Mouse (Mus musculus) lung, embryonic 15.5 days (tissue): ENCODE data around the gene Fktn. TPM values are rescaled to one million over a fixed set of nuclear protein-coding genes. Genes with fewer than 3 reads are reported as not detected.
A peak's percentile ranks its signal among the peaks of the same experiment; 100 is the strongest.
"Not testable (repeated sequence)": the region's sequence is repeated elsewhere in the genome, so short reads cannot be mapped to it uniquely, and the experiment has no call there.

Experiments
- ATAC-seq: fragments of 200-750 bp; cut with Nextera tagmentation; 2 replicates; pipeline ENCODE4 v1.8.0; 2017; ENCODE audit warnings: moderate number of reproducible peaks, borderline replicate concordance; ENCODE audit not compliant: low FRiP score, low TSS enrichment; ENCODE audit errors: extremely low read depth
- H3K27ac ChIP-seq: fragments of 300-500 bp; sonication (generic); 2 replicates; pipeline ENCODE4 v1.5.1; 2015; ENCODE audit warnings: moderate library complexity, mild to moderate bottlenecking, inconsistent platforms
- H3K27me3 ChIP-seq: fragments of 300-500 bp; sonication (generic); 2 replicates; pipeline ENCODE4 v1.6.1; 2015; ENCODE audit warnings: inconsistent platforms
- H3K36me3 ChIP-seq: fragments of 300-500 bp; sonication (generic); 2 replicates; pipeline ENCODE4 v1.6.1; 2015; ENCODE audit warnings: inconsistent platforms
- H3K4me1 ChIP-seq: fragments of 300-500 bp; sonication (generic); 2 replicates; pipeline ENCODE4 v1.6.1; 2015; ENCODE audit warnings: inconsistent platforms
- H3K4me2 ChIP-seq: fragments of 300-500 bp; sonication (generic); 2 replicates; pipeline ENCODE4 v1.6.1; 2015; ENCODE audit warnings: inconsistent platforms, mild to moderate bottlenecking, moderate library complexity
- H3K4me3 ChIP-seq: fragments of 300-500 bp; sonication (generic); 2 replicates; pipeline ENCODE4 v1.5.1; 2015; ENCODE audit warnings: mild to moderate bottlenecking, inconsistent platforms
- H3K9ac ChIP-seq: fragments of 300-500 bp; sonication (generic); 2 replicates; pipeline ENCODE4 v1.6.1; 2015; ENCODE audit warnings: inconsistent platforms
- H3K9me3 ChIP-seq: fragments of 300-500 bp; sonication (generic); 2 replicates; pipeline ENCODE4 v1.6.1; 2016; ENCODE audit warnings: inconsistent platforms
- WGBS: fragments of 180-500 bp; shearing (Covaris S2); methylation state at CpG from one replicate; pipeline ENCODE4 v1.1.7; 2015; 5-methylcytosine and 5-hydroxymethylcytosine counted together
- polyA plus RNA-seq: library from polyadenylated mRNA; unstranded; fragments of >200 nt; fragmentation: Nextera tagmentation; extraction: Ambion mirVana; gene quantifications from 2 replicates; pipeline ENCODE4 v1.2.1, GENCODE M21; 2015

The Fktn gene
- polyA plus RNA-seq, 1 experiment from 2014 or later: 17.5 TPM

DNA sequence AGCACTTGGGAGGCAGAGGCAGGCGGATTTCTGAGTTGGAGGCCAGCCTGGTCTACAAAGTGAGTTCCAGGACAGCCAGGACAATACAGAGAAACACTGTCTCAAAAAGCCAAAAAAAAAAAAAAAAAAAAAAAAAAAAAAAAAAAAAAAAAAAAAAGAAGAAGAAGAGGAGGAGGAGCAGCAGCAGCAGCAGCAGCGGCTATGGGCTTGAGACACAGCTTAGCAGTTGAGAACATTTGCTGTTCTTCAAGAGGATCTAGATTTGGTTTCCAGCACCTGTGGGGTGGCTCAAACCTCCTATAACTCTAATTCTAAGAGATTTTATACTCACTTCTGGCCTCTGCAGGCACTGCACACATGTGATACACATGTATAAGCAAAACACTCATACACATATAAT, 12.3 kb downstream of the Fktn start:
- H3K4me2 ChIP-seq, H3K9me3 ChIP-seq, H3K27me3 ChIP-seq, H3K4me3 ChIP-seq, H3K9ac ChIP-seq, H3K27ac ChIP-seq, ATAC-seq, H3K4me1 ChIP-seq: not testable (repeated sequence)
- WGBS: 82% methylated on average over 2 of the region's 2 CpGs
- peaks cover 18% of the 10 kb centered on the region; the same call in 1 of the 2 replicates for H3K36me3 ChIP-seq

DNA sequence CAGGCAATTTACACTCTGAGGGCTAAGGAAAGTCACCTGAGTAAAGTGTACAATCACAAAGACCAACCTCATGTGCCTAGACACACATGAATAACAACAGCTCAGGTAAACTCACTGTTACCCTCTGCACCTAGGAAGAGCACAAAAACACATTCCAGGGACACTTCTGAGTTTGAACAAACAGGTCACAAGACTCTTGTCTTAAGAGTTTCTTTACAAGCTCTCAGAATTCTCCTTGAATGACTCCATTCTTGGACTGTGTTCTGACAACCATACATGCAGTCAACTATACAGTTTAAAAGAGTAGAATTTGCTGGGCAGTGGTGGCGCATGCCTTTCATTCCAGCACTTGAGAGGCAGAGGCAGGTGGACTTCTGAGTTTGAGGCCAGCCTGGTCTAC, 14.3 kb downstream of the Fktn start:
- Histone ChIP-seq H3K4me2 (no peak overlapping the region), H3K27ac (no peak overlapping the region), H3K9me3 (no peaks in the 10 kb centered on the region), H3K36me3 (peaks cover 29% of the 10 kb centered on the region), H3K9ac (no peak overlapping the region), H3K27me3 (no peaks in the 10 kb centered on the region), H3K4me3 (no peak overlapping the region), H3K4me1 (no peaks in the 10 kb centered on the region)
- no peak for ATAC-seq
- 86% methylated on average over 1 of the region's 1 CpGs for WGBS

DNA sequence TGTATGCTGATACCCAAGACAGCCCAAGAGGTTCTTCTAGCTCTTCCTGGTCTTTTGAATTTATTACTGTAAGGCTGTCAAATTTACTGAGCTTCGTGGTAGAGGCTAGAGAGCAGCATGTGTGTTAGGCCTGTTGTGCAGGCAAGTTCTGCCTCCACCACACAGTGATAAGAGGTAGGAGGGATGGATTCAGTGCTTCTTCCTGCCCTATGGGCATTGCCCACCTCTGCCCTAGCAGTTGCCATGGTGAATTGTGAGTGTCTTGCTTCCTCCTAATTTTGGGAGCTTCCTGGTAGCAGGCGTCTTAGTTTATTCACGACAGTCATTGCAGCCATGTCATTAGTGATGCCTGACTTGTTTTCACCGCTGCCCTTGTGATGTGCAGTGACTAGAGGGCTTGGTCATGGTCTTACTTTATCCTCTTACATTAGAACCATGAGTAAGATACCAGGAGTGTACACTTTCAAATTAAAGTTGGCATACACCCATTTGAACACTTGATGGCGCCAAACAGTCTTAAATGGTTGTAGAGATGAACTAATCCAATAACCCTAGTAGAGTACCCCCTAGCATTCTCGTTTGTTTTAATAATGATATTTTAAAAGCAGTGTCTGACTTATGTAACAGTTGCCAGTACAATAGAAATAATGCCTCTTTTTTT, 25.3 kb downstream of the Fktn start:
- no peaks in the 10 kb centered on the region for H3K4me1 ChIP-seq
- peaks cover 21% of the 10 kb centered on the region; the same call in 1 of the 2 replicates for H3K36me3 ChIP-seq
- no peak overlapping the region for H3K4me2 ChIP-seq
- peak; percentile 52; the same call in 1 of the 2 replicates for ATAC-seq
- no peak overlapping the region for H3K9ac ChIP-seq
- no peak overlapping the region for H3K27ac ChIP-seq
- no peaks in the 10 kb centered on the region for H3K9me3 ChIP-seq
- WGBS: 38% methylated on average over 6 of the region's 6 CpGs
- H3K4me3 ChIP-seq: no peak overlapping the region
- no peaks in the 10 kb centered on the region for H3K27me3 ChIP-seq

GRCm38 (mm10) chr4:53749831-53750230, 36.0 kb downstream of the Fktn start:
- Histone ChIP-seq H3K27ac (no peak overlapping the region), H3K4me3 (no peak overlapping the region), H3K4me2 (no peak overlapping the region), H3K9ac (no peak overlapping the region), H3K4me1 (0 out of 2 replicates have a peak, but pooled peaks cover 4% of the 10 kb centered on the region), H3K27me3 (no peaks in the 10 kb centered on the region), H3K36me3 (peaks cover 13% of the 10 kb centered on the region), H3K9me3 (no peaks in the 10 kb centered on the region)
- ATAC-seq: no peak

GRCm38 (mm10) chr4:53750391-53751120, 36.8 kb downstream of the Fktn start:
- peak; percentile 69; the same call in 1 of the 2 replicates for ATAC-seq
- Histone ChIP-seq H3K4me3 (no peak overlapping the region), H3K27me3 (no peaks in the 10 kb centered on the region), H3K9ac (no peak overlapping the region), H3K4me1 (0 out of 2 replicates have a peak, but pooled peaks cover 4% of the 10 kb centered on the region), H3K4me2 (no peak overlapping the region), H3K9me3 (no peaks in the 10 kb centered on the region), H3K27ac (no peak overlapping the region), H3K36me3 (peaks cover 18% of the 10 kb centered on the region)
- 53% methylated on average over 16 of the region's 16 CpGs for WGBS

DNA sequence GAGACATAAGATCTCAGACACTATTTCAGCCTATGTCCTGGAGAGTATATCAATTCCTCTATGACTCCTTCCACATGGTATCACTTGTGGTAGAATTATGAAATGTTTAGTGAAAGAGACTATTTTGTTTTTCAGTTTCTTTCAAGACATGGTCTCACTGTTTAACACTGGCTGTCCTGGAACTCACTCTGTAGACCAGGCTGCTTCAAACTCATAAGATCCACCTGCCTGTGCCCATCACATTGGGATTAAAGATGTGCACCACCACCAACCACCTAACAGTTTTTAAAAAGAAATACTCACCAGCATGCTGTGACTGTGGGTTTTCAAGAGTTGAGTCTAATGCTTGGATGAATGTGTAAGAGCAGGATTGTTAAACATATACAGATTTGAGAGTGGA, 43.2 kb downstream of the Fktn start:
- Histone ChIP-seq H3K27ac (no peak overlapping the region), H3K4me3 (no peak overlapping the region), H3K4me2 (no peak overlapping the region), H3K9ac (no peak overlapping the region), H3K36me3 (peaks cover 22% of the 10 kb centered on the region), H3K9me3 (no peaks in the 10 kb centered on the region), H3K27me3 (no peaks in the 10 kb centered on the region), H3K4me1 (no peaks in the 10 kb centered on the region)
- ATAC-seq: no peak

DNA sequence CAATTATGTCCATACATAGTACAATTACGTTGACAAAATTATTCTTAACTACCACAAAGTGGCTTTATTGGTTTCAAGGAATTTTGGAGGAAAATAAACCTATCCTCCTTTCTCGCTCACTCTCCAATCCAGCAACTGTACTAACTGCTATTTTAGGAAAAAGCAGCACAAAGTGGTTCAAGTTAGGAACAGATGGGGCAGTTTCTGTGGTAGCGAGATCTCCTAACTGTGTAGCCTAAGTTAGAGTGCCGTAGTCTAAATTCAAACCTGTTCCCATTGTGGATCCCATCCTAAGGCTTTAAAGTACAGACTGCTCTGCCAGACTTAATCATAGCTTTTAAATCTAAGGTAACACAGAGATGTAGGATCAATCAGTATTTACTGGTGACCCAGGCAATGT, 45.0 kb downstream of the Fktn start:
- Histone ChIP-seq H3K36me3 (peaks cover 31% of the 10 kb centered on the region), H3K9me3 (no peaks in the 10 kb centered on the region)
- no peak for ATAC-seq

GRCm38 (mm10) chr4:53759678-53760077, 45.9 kb downstream of the Fktn start:
- H3K4me1 ChIP-seq: no peaks in the 10 kb centered on the region
- H3K27me3 ChIP-seq: no peaks in the 10 kb centered on the region
- no peak for ATAC-seq
- H3K9ac ChIP-seq: no peak overlapping the region
- no peak overlapping the region for H3K27ac ChIP-seq
- H3K4me2 ChIP-seq: no peak overlapping the region
- H3K4me3 ChIP-seq: no peak overlapping the region
- no peaks in the 10 kb centered on the region for H3K9me3 ChIP-seq
- peaks cover 30% of the 10 kb centered on the region for H3K36me3 ChIP-seq
- 92% methylated on average over 3 of the region's 3 CpGs for WGBS

More for the DNA sequence above, 45.0 kb downstream of the Fktn start:
- Histone ChIP-seq H3K4me1 (no peaks in the 10 kb centered on the region), H3K27me3 (no peaks in the 10 kb centered on the region), H3K27ac (no peak overlapping the region), H3K4me3 (no peak overlapping the region), H3K9ac (no peak overlapping the region), H3K4me2 (no peak overlapping the region)
- WGBS: 87% methylated on average over 4 of the region's 4 CpGs

- H3K4me1 ChIP-seq: no peaks in the 10 kb centered on the region
- WGBS: 59% methylated on average over 3 of the region's 3 CpGs
Observed at GRCm38 (mm10) chr4:53762501-53762900, 48.7 kb downstream of the Fktn start.

DNA sequence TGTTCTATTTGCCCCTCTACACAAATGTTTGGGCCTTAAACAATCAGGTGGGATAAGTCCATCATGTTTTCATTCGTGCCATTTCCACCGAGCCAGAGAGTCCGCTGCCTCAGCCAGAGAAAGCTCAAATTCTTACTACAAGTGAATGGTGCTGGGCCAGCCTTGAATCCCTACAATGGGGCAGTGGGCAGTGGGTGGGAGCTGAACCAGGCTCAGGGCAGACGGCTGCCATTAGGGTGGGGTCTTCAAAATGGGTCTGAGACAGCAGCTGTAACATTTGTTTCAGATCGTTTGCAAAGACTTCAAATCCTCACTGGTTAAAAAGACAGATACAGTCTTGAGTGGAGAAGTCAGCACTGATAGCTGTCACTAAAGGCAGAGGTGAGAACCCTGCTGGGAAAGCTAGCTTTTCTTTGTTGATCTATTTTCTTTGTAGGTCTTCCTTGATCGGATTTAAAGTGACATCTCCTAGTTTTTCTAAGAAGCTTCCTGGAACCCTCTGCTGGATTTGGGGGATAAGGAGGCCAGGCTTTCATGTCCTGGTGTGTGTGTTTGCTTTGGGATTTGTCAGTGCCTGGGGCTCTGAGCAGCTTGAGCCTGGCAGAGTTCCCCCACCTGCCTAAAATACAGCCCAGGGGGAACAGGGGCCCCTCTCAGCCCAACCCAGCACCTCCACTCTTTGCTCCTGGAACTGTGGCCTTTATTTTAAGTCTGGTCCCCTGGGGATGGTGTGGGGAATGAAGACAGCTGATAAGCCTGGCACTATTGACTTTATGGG, 57.3 kb downstream of the Fktn start:
- no peaks in the 10 kb centered on the region for H3K36me3 ChIP-seq
- WGBS: 28% methylated on average over 6 of the region's 6 CpGs

More at GRCm38 (mm10) chr4:53762501-53762900, 48.7 kb downstream of the Fktn start:
- H3K36me3 ChIP-seq: peaks cover 26% of the 10 kb centered on the region
- H3K4me3 ChIP-seq: no peak overlapping the region
- no peaks in the 10 kb centered on the region for H3K9me3 ChIP-seq
- H3K27me3 ChIP-seq: no peaks in the 10 kb centered on the region
- no peak overlapping the region for H3K9ac ChIP-seq
- no peak overlapping the region for H3K4me2 ChIP-seq
- no peak overlapping the region for H3K27ac ChIP-seq
- no peak for ATAC-seq

GRCm38 (mm10) chr4:53772004-53772403, 58.2 kb downstream of the Fktn start:
- Histone ChIP-seq H3K4me2 (no peak overlapping the region), H3K4me1 (no peaks in the 10 kb centered on the region), H3K27ac (no peak overlapping the region)

More for the DNA sequence above, 57.3 kb downstream of the Fktn start:
- Histone ChIP-seq H3K4me3 (no peak overlapping the region), H3K4me2 (no peak overlapping the region), H3K4me1 (no peaks in the 10 kb centered on the region), H3K9ac (no peak overlapping the region), H3K9me3 (no peaks in the 10 kb centered on the region), H3K27me3 (peaks cover 3% of the 10 kb centered on the region), H3K27ac (no peak overlapping the region)
- no peak for ATAC-seq

DNA sequence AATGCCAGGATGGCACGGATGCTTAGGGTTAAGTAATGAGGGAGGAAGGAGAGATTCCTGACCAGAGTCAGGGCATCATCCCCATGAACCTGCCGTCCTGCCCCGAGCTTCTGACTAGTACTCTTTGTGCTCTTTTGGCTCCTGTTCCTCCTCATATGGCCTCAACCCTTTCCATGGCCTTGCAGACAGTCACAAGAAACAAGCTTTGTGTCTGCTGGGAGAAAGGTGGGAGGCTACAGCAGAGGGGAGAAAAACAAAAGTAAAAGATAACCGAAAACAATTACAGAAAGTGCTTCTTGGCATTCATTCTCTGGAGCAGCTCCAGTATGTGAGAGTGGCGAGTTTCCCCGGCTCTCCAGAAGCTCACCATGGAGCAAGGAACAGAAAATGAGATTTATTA, 60.1 kb downstream of the Fktn start:
- ATAC-seq: no peak
- Histone ChIP-seq H3K4me3 (no peak overlapping the region), H3K27ac (no peak overlapping the region), H3K9me3 (no peaks in the 10 kb centered on the region), H3K36me3 (no peaks in the 10 kb centered on the region), H3K4me2 (no peak overlapping the region), H3K9ac (no peak overlapping the region), H3K4me1 (no peaks in the 10 kb centered on the region), H3K27me3 (peaks cover 19% of the 10 kb centered on the region)
- WGBS: 47% methylated on average over 6 of the region's 6 CpGs

More at GRCm38 (mm10) chr4:53772004-53772403, 58.2 kb downstream of the Fktn start:
- H3K27me3 ChIP-seq: peaks cover 12% of the 10 kb centered on the region
- 77% methylated on average over 5 of the region's 5 CpGs for WGBS
- no peaks in the 10 kb centered on the region for H3K36me3 ChIP-seq
- H3K4me3 ChIP-seq: no peak overlapping the region
- no peak overlapping the region for H3K9ac ChIP-seq
- ATAC-seq: no peak
- H3K9me3 ChIP-seq: no peaks in the 10 kb centered on the region
